Mouse (Mus musculus): ENCODE data around the gene Gart. TPM values are rescaled to one million over a fixed set of nuclear protein-coding genes. Genes with fewer than 3 reads are reported as not detected.

Gart gene
- polyA plus RNA-seq, 1 experiment from 2014 or later = 95.7 TPM

DNA sequence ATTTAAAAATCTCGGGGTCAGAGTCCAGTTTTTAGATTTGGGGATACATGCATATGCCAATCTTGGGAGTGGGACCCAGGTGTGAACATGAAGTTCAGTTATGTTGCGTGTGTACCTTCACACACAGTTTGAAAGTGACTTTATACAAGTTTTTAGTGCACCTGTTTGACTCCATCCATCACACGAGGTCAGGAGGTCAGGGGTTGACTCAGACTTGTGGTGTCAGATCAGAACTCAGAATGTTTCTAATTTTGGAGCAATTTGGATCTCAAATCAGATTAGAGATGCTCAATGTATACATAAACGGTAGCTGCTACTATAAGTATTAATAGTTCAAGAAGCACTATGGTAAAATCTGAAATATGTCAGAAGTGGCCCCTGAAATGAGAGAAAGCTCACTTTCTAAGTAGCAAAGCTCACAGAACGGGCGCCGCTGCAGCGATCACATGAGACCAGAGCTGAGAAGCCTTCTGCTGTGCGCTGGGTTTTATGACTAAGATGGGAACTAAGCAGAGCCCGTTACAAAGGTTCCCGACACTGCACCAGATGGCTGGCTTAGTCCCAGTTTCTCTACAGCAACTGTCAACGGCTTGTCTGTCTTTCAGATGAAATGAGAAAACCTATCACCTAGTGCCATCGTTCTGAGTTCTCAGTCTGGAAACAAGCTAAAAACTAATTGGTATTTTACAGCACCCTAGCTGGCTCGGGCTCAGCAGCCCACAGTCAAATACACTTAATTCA lies 67.6 kb downstream of the Gart start:
- ATAC-seq = peak; percentile 94
- no peak overlapping the region for H3K4me2 ChIP-seq
- 77% methylated on average over 14 of the region's 14 CpGs for WGBS
- no peak overlapping the region for H3K9ac ChIP-seq
- H3K36me3 ChIP-seq (ENCODE audit: poor library complexity, severe bottlenecking) = peaks cover 15% of the 10 kb centered on the region
- H3K4me1 ChIP-seq = peaks cover 15% of the 10 kb centered on the region; the same call in 1 of the 2 replicates
- no peaks in the 10 kb centered on the region for H3K9me3 ChIP-seq (replicated peaks)
- H3K4me3 ChIP-seq = no peak overlapping the region
- no peaks in the 10 kb centered on the region for H3K27me3 ChIP-seq
- H3K27ac ChIP-seq = peak overlapping the region; percentile 48

DNA sequence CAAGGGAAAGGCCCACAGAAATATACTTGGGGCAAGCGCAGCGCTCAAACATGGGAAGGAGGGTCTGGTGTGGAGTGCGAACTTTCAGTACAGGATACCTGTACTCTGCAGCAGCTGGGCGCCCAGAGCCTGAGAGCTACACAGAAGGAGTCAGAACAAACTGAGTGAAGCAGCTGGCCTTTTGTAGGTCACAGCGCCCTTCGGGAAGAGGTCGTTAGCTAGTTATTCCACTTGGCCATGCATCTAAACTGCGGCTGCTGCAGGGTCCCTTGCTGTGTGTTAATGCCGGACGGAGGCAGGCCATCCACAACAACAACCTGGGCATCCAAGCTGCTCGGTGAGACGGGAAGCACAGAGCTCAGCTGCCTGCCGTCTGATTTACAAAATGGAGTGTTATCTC lies 71.6 kb downstream of the Gart start:
- no peak overlapping the region for H3K27ac ChIP-seq
- peaks cover 5% of the 10 kb centered on the region for H3K36me3 ChIP-seq (ENCODE audit: poor library complexity, severe bottlenecking)
- peaks cover 15% of the 10 kb centered on the region; the same call in 1 of the 2 replicates for H3K4me1 ChIP-seq
- H3K27me3 ChIP-seq = no peaks in the 10 kb centered on the region
- no peak overlapping the region for H3K4me3 ChIP-seq
- no peaks in the 10 kb centered on the region for H3K9me3 ChIP-seq (replicated peaks)
- 58% methylated on average over 13 of the region's 13 CpGs for WGBS
- no peak overlapping the region for H3K4me2 ChIP-seq
- H3K9ac ChIP-seq = no peak overlapping the region
- no peak for ATAC-seq

Other genes with a start within 250 kb of the Gart start
- 5.9 TPM in 2 replicates for gene Il10rb, start 240.8 kb downstream of the Gart start, polyA plus RNA-seq (2015; fragmentation: Nextera tagmentation; extraction: Ambion mirVana)
- gene Ifnar1, start 161.7 kb downstream of the Gart start, polyA plus RNA-seq (2015; fragmentation: Nextera tagmentation; extraction: Ambion mirVana) = 45.9 and 47.4 TPM in 2 replicates
- 44.9 and 63.0 TPM in 2 replicates for gene Ifngr2, start 99.9 kb downstream of the Gart start, polyA plus RNA-seq (2015; fragmentation: Nextera tagmentation; extraction: Ambion mirVana)
- 49.9 and 55.6 TPM in 2 replicates for gene Tmem50b, start 49.2 kb downstream of the Gart start, polyA plus RNA-seq (2015; fragmentation: Nextera tagmentation; extraction: Ambion mirVana)
- gene Dnajc28, start 27.9 kb downstream of the Gart start, polyA plus RNA-seq (2015; fragmentation: Nextera tagmentation; extraction: Ambion mirVana) = 7.4 and 7.9 TPM in 2 replicates
- 151 and 154 TPM in 2 replicates for gene Son, start 554 bp upstream of the Gart start, polyA plus RNA-seq (2015; fragmentation: Nextera tagmentation; extraction: Ambion mirVana)
- gene Donson, start 41.8 kb upstream of the Gart start, polyA plus RNA-seq (2015; fragmentation: Nextera tagmentation; extraction: Ambion mirVana) = 23.6 and 24.9 TPM in 2 replicates
- gene Cryzl1, start 82.0 kb upstream of the Gart start, polyA plus RNA-seq (2015; fragmentation: Nextera tagmentation; extraction: Ambion mirVana) = 93.0 and 98.0 TPM in 2 replicates
- 50.8 and 53.3 TPM in 2 replicates for gene Itsn1, start 82.3 kb upstream of the Gart start, polyA plus RNA-seq (2015; fragmentation: Nextera tagmentation; extraction: Ambion mirVana)